Mouse (Mus musculus): ENCODE results near the gene Cklf.
"Not testable (repeated sequence)": the region's sequence is repeated elsewhere in the genome, so short reads cannot be mapped to it uniquely, and the experiment has no call there.

Cklf gene

GRCm38 (mm10) chr8:104250439-104251367 is at the start of gene Cklf:
Cklf (plus strand) TSS chr8:104250861.
- DNase-seq (ENCODE audit: low spot score) = peak; percentile 95

- DNase-seq (ENCODE audit: low spot score) = no peak
Observed at GRCm38 (mm10) chr8:104201622-104202021, 49.0 kb upstream of the Cklf start.

DNA sequence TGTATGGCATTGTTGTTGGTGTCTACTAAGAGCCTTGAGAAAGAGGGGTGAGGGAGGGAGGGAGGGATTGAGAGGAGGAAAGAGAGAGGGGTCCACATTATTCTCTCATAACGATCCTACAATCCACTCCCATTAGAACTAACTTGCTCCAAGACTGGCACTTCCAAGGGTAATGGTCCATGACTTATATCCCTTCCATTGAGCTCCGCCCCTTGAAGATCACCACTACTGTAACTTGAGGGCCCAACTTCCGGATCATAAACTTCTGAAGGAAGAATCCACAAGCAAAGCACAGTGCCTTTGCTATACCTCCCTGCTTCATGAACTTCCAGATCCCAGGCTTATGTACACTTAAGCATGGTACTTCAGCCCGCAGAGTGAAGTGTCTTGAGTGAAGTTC is 48.3 kb upstream of the Cklf start:
- no peak for DNase-seq (ENCODE audit: low spot score)

- DNase-seq (ENCODE audit: low spot score) = peak; percentile 6
Observed at GRCm38 (mm10) chr8:104205292-104205691, 45.4 kb upstream of the Cklf start.

DNA sequence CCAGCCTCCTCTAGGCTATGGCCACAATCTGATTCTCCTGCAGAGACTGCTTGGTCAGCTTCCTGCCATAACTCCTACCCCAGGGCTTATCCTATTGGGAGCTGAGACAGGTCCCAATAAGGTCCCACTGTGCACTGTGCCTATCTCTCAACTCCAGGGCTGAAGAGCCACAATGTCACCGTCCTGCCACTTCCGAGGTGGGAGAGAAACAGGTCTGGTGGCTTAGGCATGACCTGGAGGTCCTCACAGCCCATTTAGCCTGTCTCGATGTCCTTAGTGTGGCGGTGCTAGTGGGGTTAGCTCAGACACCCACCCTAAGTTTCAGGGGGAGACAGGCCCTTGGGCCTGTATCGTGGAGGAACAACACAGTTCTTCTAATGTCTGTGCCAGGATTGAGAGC is 33.1 kb upstream of the Cklf start:
- DNase-seq (ENCODE audit: low spot score) = no peak

GRCm38 (mm10) chr8:104219079-104219478 is 31.6 kb upstream of the Cklf start:
- DNase-seq (ENCODE audit: low spot score) = peak; percentile 72

DNA sequence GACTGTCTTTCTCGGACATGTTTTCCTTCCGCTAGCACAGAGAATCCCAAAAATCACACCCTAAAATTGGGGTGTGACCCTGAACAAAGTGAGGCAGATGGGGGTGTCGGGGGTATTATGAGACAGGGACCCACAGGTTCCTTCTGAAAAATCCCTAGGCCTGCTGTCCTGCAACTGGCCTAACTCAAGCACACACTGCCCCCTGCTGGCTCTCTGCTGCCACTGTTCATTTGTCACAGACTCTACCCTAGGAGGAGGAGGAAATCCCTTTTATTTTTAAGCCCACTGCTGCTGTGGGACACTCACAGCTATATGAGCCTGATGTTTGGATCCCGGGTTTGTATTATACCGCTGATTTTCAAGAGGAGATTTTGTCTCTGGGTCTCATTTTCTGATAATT is 30.9 kb upstream of the Cklf start:
- peak; percentile 88 for DNase-seq (ENCODE audit: low spot score)

- DNase-seq (ENCODE audit: low spot score) = no peak
Observed at GRCm38 (mm10) chr8:104227048-104227447, 23.6 kb upstream of the Cklf start.

DNA sequence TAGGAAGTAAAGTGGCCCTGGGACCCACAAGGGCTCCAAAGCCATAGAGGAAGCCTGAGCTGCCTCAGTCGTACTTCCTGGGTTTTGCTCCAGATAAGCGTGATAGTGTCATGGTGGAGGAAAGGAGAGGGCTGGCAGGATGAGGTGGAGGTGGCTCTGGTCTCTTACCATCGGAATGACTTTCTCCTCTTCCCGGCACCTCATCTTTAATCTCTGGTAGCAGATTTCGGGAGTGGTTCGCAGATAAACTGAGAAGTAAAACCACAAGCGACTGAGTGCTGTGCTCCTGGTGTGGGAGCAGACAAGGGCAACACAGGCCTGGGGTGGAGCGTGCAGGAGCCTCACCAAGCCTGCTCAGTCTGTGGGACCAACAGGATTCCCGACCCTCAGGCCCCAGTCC is 20.3 kb upstream of the Cklf start:
- no peak for DNase-seq (ENCODE audit: low spot score)

GRCm38 (mm10) chr8:104232039-104232438 is 18.6 kb upstream of the Cklf start:
- no peak for DNase-seq (ENCODE audit: low spot score)

DNA sequence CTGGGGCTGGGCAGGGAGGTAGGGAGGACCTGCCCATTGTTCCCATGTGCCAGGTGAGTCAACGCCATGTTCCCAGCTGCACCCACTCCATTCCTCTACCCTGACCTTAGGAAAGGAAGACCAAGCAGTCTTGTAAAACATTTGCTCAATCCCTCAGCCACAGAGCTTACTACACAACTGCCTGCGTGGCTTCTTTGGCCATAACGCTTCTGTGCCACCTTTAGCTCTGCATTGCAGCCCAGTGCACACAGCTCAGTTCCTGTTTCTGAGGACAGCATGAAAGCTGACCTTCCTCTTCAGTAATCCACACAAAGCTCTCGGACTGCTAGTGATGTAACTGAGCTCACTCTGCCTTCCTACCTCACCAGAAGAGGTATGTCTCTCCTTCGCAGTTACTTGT is 17.7 kb upstream of the Cklf start:
- no peak for DNase-seq (ENCODE audit: low spot score)

DNA sequence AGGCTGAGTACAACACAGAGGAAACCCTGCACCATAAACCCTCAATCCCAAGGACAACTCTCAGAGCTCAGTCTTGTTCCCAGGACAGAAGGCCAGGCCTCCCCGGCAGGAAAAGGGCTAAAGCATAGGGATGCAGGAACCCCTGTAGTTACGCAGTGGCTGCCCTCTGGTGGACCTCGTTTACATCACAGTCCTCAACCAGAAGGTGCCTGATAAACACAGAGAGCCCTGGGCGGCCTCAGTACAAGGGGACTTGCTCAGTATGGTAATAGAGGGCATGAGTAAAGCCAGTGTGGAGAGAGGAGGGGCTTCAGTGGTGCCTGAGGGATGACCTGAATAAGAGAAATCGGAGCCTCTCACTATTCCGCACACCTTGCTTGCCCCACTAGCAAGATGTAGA is 16.1 kb upstream of the Cklf start:
- DNase-seq (ENCODE audit: low spot score) = peak; percentile 51

GRCm38 (mm10) chr8:104239418-104239861 is 11.2 kb upstream of the Cklf start:
- no peak for DNase-seq (ENCODE audit: low spot score)

- no peak for DNase-seq (ENCODE audit: low spot score)
Observed at GRCm38 (mm10) chr8:104242038-104242644, 8.5 kb upstream of the Cklf start.

DNA sequence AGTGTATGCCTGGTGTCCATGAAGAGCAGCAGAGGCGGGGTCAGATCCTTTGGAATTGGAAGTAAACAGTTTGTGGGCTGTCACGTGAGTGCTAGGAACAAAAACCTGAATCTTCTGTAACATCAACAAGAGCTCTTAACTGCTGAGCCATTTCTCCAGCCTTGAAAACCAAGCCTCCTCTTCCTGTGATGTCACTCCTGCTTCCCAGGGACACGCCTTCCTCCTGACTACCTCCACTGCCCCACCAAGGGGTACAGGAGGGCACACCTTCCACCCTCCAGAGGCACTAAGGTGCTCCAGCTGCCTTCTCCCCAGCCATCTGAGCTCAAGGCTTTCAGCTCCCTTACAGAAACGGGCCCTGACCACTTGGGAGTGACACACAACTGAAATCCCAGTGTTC is 4.0 kb upstream of the Cklf start:
- DNase-seq (ENCODE audit: low spot score) = no peak

DNA sequence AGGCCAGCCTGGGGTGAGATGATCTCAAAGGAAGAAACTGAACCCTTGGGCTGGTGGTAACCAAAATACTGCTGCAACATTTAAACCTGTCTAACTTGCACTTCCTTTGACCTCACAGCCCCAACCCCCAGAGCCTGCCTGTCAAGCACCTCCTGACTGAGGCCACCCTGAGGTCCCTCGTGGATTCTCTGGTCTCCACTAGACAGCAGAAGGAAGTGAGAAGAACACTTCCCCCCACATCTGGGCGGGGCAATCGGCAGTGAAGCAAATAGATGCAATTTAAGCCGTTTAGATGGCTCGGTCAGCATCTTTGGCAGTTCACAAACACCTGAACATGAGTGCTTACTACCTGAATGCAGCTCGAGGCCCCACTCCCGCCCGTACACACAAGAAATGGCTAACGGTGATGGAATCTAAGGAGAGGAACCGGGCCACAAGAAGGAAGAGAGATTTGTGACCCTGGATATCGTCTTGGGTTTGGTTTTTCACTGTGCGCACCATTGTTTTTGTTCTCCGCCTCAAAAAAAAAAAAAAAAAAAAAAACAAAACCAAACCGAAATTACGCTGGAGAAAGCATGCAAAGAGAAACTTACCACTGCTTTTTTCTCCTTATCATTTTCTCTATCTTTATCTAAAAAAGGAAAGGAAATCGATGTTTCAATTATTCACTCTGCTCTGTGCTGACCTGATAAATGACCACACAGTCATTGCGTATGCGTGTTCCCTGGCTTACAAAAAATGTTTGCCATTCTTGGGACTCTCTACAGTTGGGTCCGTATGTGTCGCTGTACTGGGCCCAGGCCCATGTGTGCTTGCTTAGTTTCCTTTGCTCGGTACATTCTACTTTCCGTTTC is 3.4 kb upstream of the Cklf start:
- no peak for DNase-seq (ENCODE audit: low spot score)

DNA sequence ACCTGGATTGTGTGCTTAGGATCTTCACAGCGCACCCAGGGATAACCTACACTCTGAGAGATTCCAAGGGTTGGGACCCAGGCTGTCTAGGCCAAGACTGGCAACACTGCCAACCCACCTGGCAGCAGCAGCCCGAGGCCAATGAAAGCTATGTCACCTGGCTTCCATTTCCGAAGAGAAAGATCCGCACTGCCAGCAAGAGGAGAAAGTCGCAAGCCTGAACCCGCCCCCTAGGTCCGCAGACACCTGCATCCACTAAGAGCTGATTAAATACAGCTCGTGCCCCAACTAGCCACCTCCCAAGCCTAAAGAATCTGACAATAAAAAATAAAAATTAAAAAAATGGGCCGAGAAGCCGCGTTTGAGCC is 2.8 kb upstream of the Cklf start:
- no peak for DNase-seq (ENCODE audit: low spot score)

DNA sequence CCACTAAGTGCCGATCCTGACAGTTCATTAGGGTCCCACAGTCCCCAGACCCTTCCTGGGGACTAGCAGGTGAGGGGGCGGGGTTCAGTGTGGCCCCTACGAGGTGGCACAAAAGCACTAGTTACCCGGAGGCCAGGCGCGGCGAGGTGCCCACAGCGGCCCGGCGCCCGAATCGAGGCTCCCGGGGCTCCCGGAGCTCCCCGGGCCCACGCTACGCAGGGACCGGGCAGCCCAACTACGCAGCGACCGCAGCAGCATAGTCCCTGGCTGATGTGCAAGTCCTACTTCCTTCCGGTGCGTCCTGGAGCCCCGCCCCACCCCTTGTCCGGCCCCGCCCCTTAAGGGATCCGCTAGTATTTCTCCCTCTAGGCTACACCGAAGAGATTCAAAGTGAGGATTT is 2.4 kb upstream of the Cklf start, which contains the start of gene Tk2:
Gene Tk2, minus strand, starts transcription at position 283 of the 400 bp plus-strand sequence.
- DNase-seq (ENCODE audit: low spot score) = peak; percentile 86

- DNase-seq (ENCODE audit: low spot score) = no peak
Observed at GRCm38 (mm10) chr8:104249442-104249996, 1.1 kb upstream of the Cklf start.

GRCm38 (mm10) chr8:104251461-104251860 is 800 bp downstream of the Cklf start:
- peak; percentile 51 for DNase-seq (ENCODE audit: low spot score)

GRCm38 (mm10) chr8:104253016-104253415 is 2.4 kb downstream of the Cklf start:
- DNase-seq (ENCODE audit: low spot score) = peak; percentile 23

- DNase-seq (ENCODE audit: low spot score) = not testable (repeated sequence)
Observed at GRCm38 (mm10) chr8:104261802-104262201, 11.1 kb downstream of the Cklf start.
